Mouse (Mus musculus) cerebellum, postnatal 10 days (tissue): ENCODE data around the gene Gm21778.
"Not testable (repeated sequence)": the region's sequence is repeated elsewhere in the genome, so short reads cannot be mapped to it uniquely, and the experiment has no call there.

Experiments
- DNase-seq, 2 experiments: peaks; one replicate each; pipeline ENCODE4 v3.0.0; 2021; ENCODE audit warnings: mixed read lengths in 2 of 2

Gene Gm21778

GRCm38 (mm10) chrY:5942160-5942559 is at the start of gene Gm21778:
Gm21778 (plus strand) TSS chrY:5942460.
- not testable (repeated sequence) for DNase-seq
